Mouse (Mus musculus) induced T-regulatory cell, adult 2 months (primary cell): ENCODE results near the gene Smagp.

Source experiments
- DNase-seq: peaks from one replicate; pipeline ENCODE4 v3.0.0-alpha.2; 2012; ENCODE audit warnings: low read depth

Gene Smagp

GRCm38 (mm10) chr15:100665411-100666218 is 28.9 kb upstream of the Smagp start:
- peak; percentile 81 for DNase-seq

- peak; percentile 91 for DNase-seq
Measured at GRCm38 (mm10) chr15:100664813-100665274, 28.1 kb upstream of the Smagp start.

- no peak for DNase-seq
Measured at GRCm38 (mm10) chr15:100660805-100661204, 24.1 kb upstream of the Smagp start.

- DNase-seq: no peak
Measured at GRCm38 (mm10) chr15:100660306-100660705, 23.6 kb upstream of the Smagp start.

GRCm38 (mm10) chr15:100655201-100655600 is 18.5 kb upstream of the Smagp start:
- no peak for DNase-seq

- no peak for DNase-seq
Measured at GRCm38 (mm10) chr15:100654271-100654670, 17.5 kb upstream of the Smagp start.

- no peak for DNase-seq
Measured at GRCm38 (mm10) chr15:100651610-100652009, 14.9 kb upstream of the Smagp start.

GRCm38 (mm10) chr15:100650111-100650510 is 13.4 kb upstream of the Smagp start:
- no peak for DNase-seq

- DNase-seq: no peak
Measured at GRCm38 (mm10) chr15:100646161-100646560, 9.4 kb upstream of the Smagp start.

GRCm38 (mm10) chr15:100642451-100642850 is 5.7 kb upstream of the Smagp start:
- no peak for DNase-seq

- no peak for DNase-seq
Measured at GRCm38 (mm10) chr15:100641226-100641810, 4.6 kb upstream of the Smagp start.

GRCm38 (mm10) chr15:100639972-100640750 is 3.4 kb upstream of the Smagp start:
- no peak for DNase-seq

- peak; percentile 73 for DNase-seq
Measured at GRCm38 (mm10) chr15:100637661-100638060, 921 bp upstream of the Smagp start.

GRCm38 (mm10) chr15:100635851-100636645 is 692 bp downstream of the Smagp start:
- DNase-seq: no peak

- DNase-seq: no peak
Measured at GRCm38 (mm10) chr15:100635239-100635638, 1.5 kb downstream of the Smagp start.

GRCm38 (mm10) chr15:100633341-100633740 is 3.4 kb downstream of the Smagp start:
- peak; percentile 68 for DNase-seq

- DNase-seq: no peak
Measured at GRCm38 (mm10) chr15:100632323-100632722, 4.4 kb downstream of the Smagp start.

- DNase-seq: peak; percentile 44
Measured at GRCm38 (mm10) chr15:100631454-100632170, 5.1 kb downstream of the Smagp start.

- no peak for DNase-seq
Measured at GRCm38 (mm10) chr15:100630126-100630525, 6.6 kb downstream of the Smagp start.

- no peak for DNase-seq
Measured at GRCm38 (mm10) chr15:100628797-100629196, 7.9 kb downstream of the Smagp start.

- no peak for DNase-seq
Measured at GRCm38 (mm10) chr15:100627774-100628370, 8.9 kb downstream of the Smagp start.
